Mouse (Mus musculus) stomach, embryonic 16.5 days (tissue): ENCODE data around the gene Gas7. TPM values are rescaled to one million over a fixed set of nuclear protein-coding genes. Genes with fewer than 3 reads are reported as not detected.
A peak's percentile ranks its signal among the peaks of the same experiment; 100 is the strongest.

Source experiments
- ATAC-seq: fragments of 200-750 bp; cut with Nextera tagmentation; 2 replicates; pipeline ENCODE4 v1.8.0; 2017; ENCODE audit warnings: moderate number of reproducible peaks, moderate TSS enrichment; ENCODE audit not compliant: insufficient read depth, low FRiP score
- H3K27ac ChIP-seq: fragments of 300-500 bp; sonication (generic); 2 replicates; pipeline ENCODE4 v1.5.1; 2014; ENCODE audit warnings: low read length
- H3K27me3 ChIP-seq: fragments of 300-500 bp; sonication (generic); 2 replicates; pipeline ENCODE4 v1.6.1; 2014; ENCODE audit warnings: low read length, control low read depth, mixed read lengths; ENCODE audit not compliant: control insufficient read depth, insufficient read depth
- H3K36me3 ChIP-seq: fragments of 300-500 bp; sonication (generic); 2 replicates; pipeline ENCODE4 v1.6.1; 2014; ENCODE audit warnings: low read length; ENCODE audit not compliant: control insufficient read depth, insufficient read depth
- H3K4me1 ChIP-seq: fragments of 300-500 bp; sonication (generic); 2 replicates; pipeline ENCODE4 v1.6.1; 2014; ENCODE audit warnings: low read length, control low read depth, mixed read lengths; ENCODE audit not compliant: control insufficient read depth, insufficient read depth
- H3K4me2 ChIP-seq: fragments of 300-500 bp; sonication (generic); 2 replicates; pipeline ENCODE4 v1.6.1; 2014; ENCODE audit warnings: low read depth, low read length, mixed read lengths
- H3K4me3 ChIP-seq: fragments of 300-500 bp; sonication (generic); replicated peaks from 2 replicates; pipeline ENCODE4 v1.5.1; 2014; ENCODE audit warnings: mild to moderate bottlenecking, low read length
- H3K9ac ChIP-seq: fragments of 300-500 bp; sonication (generic); 2 replicates; pipeline ENCODE4 v1.6.1; 2014; ENCODE audit warnings: low read length
- H3K9me3 ChIP-seq: fragments of 300-500 bp; sonication (generic); replicated peaks from 2 replicates; pipeline ENCODE4 v1.6.1; 2016; ENCODE audit warnings: low read length, control low read depth; ENCODE audit not compliant: control insufficient read depth
- WGBS: fragments of 180-500 bp; shearing (Covaris S2); extraction: QIAGEN DNeasy Blood & Tissue Kit; methylation state at CpG from one replicate; pipeline ENCODE4 v1.1.7; 2014; 5-methylcytosine and 5-hydroxymethylcytosine counted together
- polyA plus RNA-seq: library from polyadenylated mRNA; unstranded; fragments of >200 nt; fragmentation: Nextera tagmentation; extraction: Ambion mirVana; gene quantifications from 2 replicates; pipeline ENCODE4 v1.2.1, GENCODE M21; 2015

The Gas7 gene
- polyA plus RNA-seq, 1 experiment from 2014 or later = 15.5 TPM

- Histone ChIP-seq H3K4me3 (no peak overlapping the region), H3K27ac (no peak overlapping the region), H3K4me2 (no peak overlapping the region), H3K9me3 (no peaks in the 10 kb centered on the region), H3K4me1 (peaks cover 15% of the 10 kb centered on the region; the same call in 1 of the 2 replicates), H3K36me3 (no peaks in the 10 kb centered on the region), H3K27me3 (no peaks in the 10 kb centered on the region), H3K9ac (no peak overlapping the region)
- ATAC-seq = no peak
- WGBS = 78% methylated on average over 5 of the region's 5 CpGs
These were observed 25.1 kb downstream of the Gas7 start for GRCm38 (mm10) chr11:67480204-67480956.

- no peak; the same call in 1 of the 2 replicates for ATAC-seq
- 39% methylated on average over 5 of the region's 5 CpGs for WGBS
- H3K27ac ChIP-seq = peak overlapping the region; percentile 22; the same call in 1 of the 2 replicates
These were observed 26.5 kb downstream of the Gas7 start for GRCm38 (mm10) chr11:67481691-67482090.

GRCm38 (mm10) chr11:67482217-67482760 is 27.1 kb downstream of the Gas7 start:
- no peaks in the 10 kb centered on the region for H3K9me3 ChIP-seq
- H3K27me3 ChIP-seq = no peaks in the 10 kb centered on the region
- no peaks in the 10 kb centered on the region for H3K36me3 ChIP-seq
- H3K27ac ChIP-seq = peak overlapping the region; percentile 22
- H3K4me1 ChIP-seq = peaks cover 15% of the 10 kb centered on the region; the same call in 1 of the 2 replicates
- no peak overlapping the region for H3K4me3 ChIP-seq
- no peak overlapping the region for H3K9ac ChIP-seq
- no peak overlapping the region for H3K4me2 ChIP-seq
- WGBS = 47% methylated on average over 9 of the region's 9 CpGs
- ATAC-seq = peak; percentile 60; the same call in 1 of the 2 replicates

More at GRCm38 (mm10) chr11:67481691-67482090, 26.5 kb downstream of the Gas7 start:
- H3K4me3 ChIP-seq = no peak overlapping the region
- H3K9ac ChIP-seq = no peak overlapping the region
- no peak overlapping the region for H3K4me2 ChIP-seq
- H3K9me3 ChIP-seq = no peaks in the 10 kb centered on the region
- H3K27me3 ChIP-seq = no peaks in the 10 kb centered on the region
- H3K4me1 ChIP-seq = peaks cover 15% of the 10 kb centered on the region; the same call in 1 of the 2 replicates
- no peaks in the 10 kb centered on the region for H3K36me3 ChIP-seq

GRCm38 (mm10) chr11:67488156-67488555 is 32.9 kb downstream of the Gas7 start:
- no peak overlapping the region for H3K4me2 ChIP-seq
- no peak; the same call in 1 of the 2 replicates for ATAC-seq
- no peak overlapping the region for H3K4me3 ChIP-seq
- no peaks in the 10 kb centered on the region for H3K36me3 ChIP-seq
- 73% methylated on average over 12 of the region's 12 CpGs for WGBS
- no peak overlapping the region for H3K27ac ChIP-seq
- no peak overlapping the region for H3K9ac ChIP-seq
- no peaks in the 10 kb centered on the region for H3K27me3 ChIP-seq
- no peaks in the 10 kb centered on the region for H3K9me3 ChIP-seq
- no peaks in the 10 kb centered on the region for H3K4me1 ChIP-seq

- no peaks in the 10 kb centered on the region for H3K4me1 ChIP-seq
- WGBS = 63% methylated on average over 10 of the region's 10 CpGs
- no peaks in the 10 kb centered on the region for H3K27me3 ChIP-seq
- no peak overlapping the region for H3K4me3 ChIP-seq
- H3K4me2 ChIP-seq = no peak overlapping the region
- no peaks in the 10 kb centered on the region for H3K9me3 ChIP-seq
- ATAC-seq = no peak
- H3K36me3 ChIP-seq = no peaks in the 10 kb centered on the region
- H3K27ac ChIP-seq = no peak overlapping the region
- no peak overlapping the region for H3K9ac ChIP-seq
These were observed 34.5 kb downstream of the Gas7 start for GRCm38 (mm10) chr11:67489647-67490175.

GRCm38 (mm10) chr11:67496796-67497195 is 41.6 kb downstream of the Gas7 start:
- Histone ChIP-seq H3K27ac (no peak overlapping the region), H3K4me2 (no peak overlapping the region), H3K4me1 (no peaks in the 10 kb centered on the region), H3K27me3 (no peaks in the 10 kb centered on the region), H3K9me3 (no peaks in the 10 kb centered on the region), H3K4me3 (no peak overlapping the region), H3K36me3 (no peaks in the 10 kb centered on the region), H3K9ac (no peak overlapping the region)
- 48% methylated on average over 1 of the region's 1 CpGs for WGBS
- peak; percentile 47; the same call in 1 of the 2 replicates for ATAC-seq

GRCm38 (mm10) chr11:67500115-67500514 is 44.9 kb downstream of the Gas7 start:
- Histone ChIP-seq H3K4me2 (no peak overlapping the region), H3K36me3 (no peaks in the 10 kb centered on the region), H3K4me3 (no peak overlapping the region), H3K4me1 (no peaks in the 10 kb centered on the region), H3K27ac (no peak overlapping the region), H3K9me3 (no peaks in the 10 kb centered on the region), H3K27me3 (no peaks in the 10 kb centered on the region), H3K9ac (no peak overlapping the region)
- WGBS = 85% methylated on average over 2 of the region's 2 CpGs
- ATAC-seq = no peak

GRCm38 (mm10) chr11:67501468-67502244 is 46.4 kb downstream of the Gas7 start:
- no peak overlapping the region for H3K9ac ChIP-seq
- no peak overlapping the region for H3K4me3 ChIP-seq
- no peaks in the 10 kb centered on the region for H3K36me3 ChIP-seq
- no peaks in the 10 kb centered on the region for H3K27me3 ChIP-seq
- no peak overlapping the region for H3K4me2 ChIP-seq
- H3K4me1 ChIP-seq = no peaks in the 10 kb centered on the region
- H3K9me3 ChIP-seq = no peaks in the 10 kb centered on the region
- no peak overlapping the region for H3K27ac ChIP-seq
- 75% methylated on average over 7 of the region's 7 CpGs for WGBS
- ATAC-seq = no peak
